Mouse (Mus musculus) embryonic facial prominence, embryonic 11.5 days (tissue): ENCODE results near the gene Pcx. TPM values are rescaled to one million over a fixed set of nuclear protein-coding genes. Genes with fewer than 3 reads are reported as not detected.

Experiments used
- ATAC-seq: fragments of 200-750 bp; cut with Nextera tagmentation; replicated peaks from 2 replicates; pipeline ENCODE4 v1.8.0; 2017; ENCODE audit warnings: low read depth; ENCODE audit not compliant: insufficient number of reproducible peaks, low FRiP score, low TSS enrichment
- DNase-seq: peaks from one replicate; pipeline ENCODE4 v3.0.0-alpha.2; 2015; ENCODE audit warnings: low spot score
- H3K27ac ChIP-seq: fragments of 300-500 bp; sonication (generic); replicated peaks from 2 replicates; pipeline ENCODE4 v1.5.1; 2014; ENCODE audit warnings: mild to moderate bottlenecking, low read depth, low read length, control low read depth
- H3K27me3 ChIP-seq: fragments of 300-500 bp; sonication (generic); 2 replicates; pipeline ENCODE4 v1.6.1; 2014; ENCODE audit warnings: mild to moderate bottlenecking, low read length, moderate library complexity, mixed read lengths; ENCODE audit not compliant: control insufficient read depth, insufficient read depth
- H3K36me3 ChIP-seq: fragments of 300-500 bp; sonication (generic); replicated peaks from 2 replicates; pipeline ENCODE4 v1.6.1; 2014; ENCODE audit warnings: low read depth, mild to moderate bottlenecking, low read length, moderate library complexity, mixed read lengths; ENCODE audit not compliant: control insufficient read depth, insufficient read depth
- H3K4me1 ChIP-seq: fragments of 300-500 bp; sonication (generic); 2 replicates; pipeline ENCODE4 v1.6.1; 2014; ENCODE audit warnings: low read length, mixed read lengths; ENCODE audit not compliant: control insufficient read depth, insufficient read depth
- H3K4me2 ChIP-seq: fragments of 300-500 bp; sonication (generic); 2 replicates; pipeline ENCODE4 v1.6.1; 2014; ENCODE audit warnings: low read depth, mild to moderate bottlenecking, control low read depth, low read length, moderate library complexity
- H3K4me3 ChIP-seq: fragments of 300-500 bp; sonication (generic); 2 replicates; pipeline ENCODE4 v1.5.1; 2014; ENCODE audit warnings: low read depth, low read length, control low read depth
- H3K9ac ChIP-seq: fragments of 300-500 bp; sonication (generic); replicated peaks from 2 replicates; pipeline ENCODE4 v1.6.1; 2014; ENCODE audit warnings: mild to moderate bottlenecking, control low read depth, low read length
- H3K9me3 ChIP-seq: fragments of 300-500 bp; sonication (generic); replicated peaks from 2 replicates; pipeline ENCODE4 v1.6.1; 2016; ENCODE audit warnings: mild to moderate bottlenecking, low read length, inconsistent platforms, mixed read lengths; ENCODE audit not compliant: control insufficient read depth
- WGBS: fragments of 180-500 bp; shearing (Covaris S2); extraction: QIAGEN DNeasy Blood & Tissue Kit; methylation state at CpG from one replicate; pipeline ENCODE4 v1.1.7; 2014; 5-methylcytosine and 5-hydroxymethylcytosine counted together
- polyA plus RNA-seq: library from polyadenylated mRNA; unstranded; fragments of >200 nt; fragmentation: Nextera tagmentation; extraction: Ambion mirVana; gene quantifications from 2 replicates; pipeline ENCODE4 v1.2.1, GENCODE M21; 2014

The Pcx gene
- polyA plus RNA-seq, 1 experiment from 2014 or later, result 15.4 TPM

- Histone ChIP-seq H3K36me3 (no peaks in the 10 kb centered on the region), H3K27ac (no peak overlapping the region), H3K9ac (0 out of 2 replicates have a peak overlapping the region, but pooled peaks have one; percentile 4), H3K4me2 (no peak overlapping the region), H3K4me1 (peaks cover 7% of the 10 kb centered on the region), H3K27me3 (no peaks in the 10 kb centered on the region), H3K9me3 (no peaks in the 10 kb centered on the region), H3K4me3 (no peak overlapping the region)
- WGBS, result 0% methylated on average over 1 of the region's 1 CpGs
- ATAC-seq (no peak), DNase-seq (peak; percentile 81)
Observed at GRCm38 (mm10) chr19:4628819-4629218, 118.5 kb downstream of the Pcx start.

- no peaks in the 10 kb centered on the region for H3K9me3 ChIP-seq
- WGBS, result 67% methylated on average over 4 of the region's 4 CpGs
- H3K9ac ChIP-seq, result no peak overlapping the region
- no peaks in the 10 kb centered on the region for H3K36me3 ChIP-seq
- ATAC-seq, result no peak
- no peaks in the 10 kb centered on the region for H3K4me1 ChIP-seq
- no peak for DNase-seq
- no peak overlapping the region for H3K27ac ChIP-seq
- no peak overlapping the region for H3K4me2 ChIP-seq
- H3K4me3 ChIP-seq, result no peak overlapping the region
- no peaks in the 10 kb centered on the region for H3K27me3 ChIP-seq
Observed at GRCm38 (mm10) chr19:4635986-4636385, 125.7 kb downstream of the Pcx start.

- ATAC-seq (no peak), DNase-seq (peak; percentile 51)
- no peaks in the 10 kb centered on the region for H3K36me3 ChIP-seq
- WGBS, result 44% methylated on average over 10 of the region's 10 CpGs
- no peaks in the 10 kb centered on the region for H3K9me3 ChIP-seq
- no peak overlapping the region for H3K27ac ChIP-seq
- no peaks in the 10 kb centered on the region for H3K4me1 ChIP-seq
- no peak overlapping the region for H3K9ac ChIP-seq
- no peak overlapping the region for H3K4me3 ChIP-seq
- H3K4me2 ChIP-seq, result no peak overlapping the region
- H3K27me3 ChIP-seq, result no peaks in the 10 kb centered on the region
Observed at GRCm38 (mm10) chr19:4644271-4644670, 134.0 kb downstream of the Pcx start.

- 79% methylated on average over 11 of the region's 11 CpGs for WGBS
- Histone ChIP-seq H3K27ac (no peak overlapping the region), H3K4me1 (no peaks in the 10 kb centered on the region), H3K27me3 (no peaks in the 10 kb centered on the region), H3K36me3 (no peaks in the 10 kb centered on the region), H3K9me3 (no peaks in the 10 kb centered on the region), H3K4me2 (no peak overlapping the region), H3K9ac (no peak overlapping the region), H3K4me3 (no peak overlapping the region)
- DNase-seq (no peak), ATAC-seq (no peak)
Observed at GRCm38 (mm10) chr19:4646917-4647492, 136.7 kb downstream of the Pcx start.

- Histone ChIP-seq H3K4me1 (no peaks in the 10 kb centered on the region), H3K9ac (no peak overlapping the region), H3K36me3 (no peaks in the 10 kb centered on the region), H3K27ac (no peak overlapping the region), H3K27me3 (no peaks in the 10 kb centered on the region), H3K4me3 (no peak overlapping the region), H3K9me3 (no peaks in the 10 kb centered on the region), H3K4me2 (no peak overlapping the region)
- no peak for DNase-seq
- ATAC-seq, result no peak
- 87% methylated on average over 5 of the region's 5 CpGs for WGBS
Observed at GRCm38 (mm10) chr19:4658156-4658555, 147.9 kb downstream of the Pcx start.

- no peak for DNase-seq
- Histone ChIP-seq H3K4me3 (no peak overlapping the region), H3K4me2 (no peak overlapping the region), H3K4me1 (no peaks in the 10 kb centered on the region), H3K27me3 (no peaks in the 10 kb centered on the region), H3K9me3 (no peaks in the 10 kb centered on the region), H3K9ac (no peak overlapping the region), H3K36me3 (no peaks in the 10 kb centered on the region), H3K27ac (no peak overlapping the region)
- ATAC-seq, result no peak
Observed at GRCm38 (mm10) chr19:4666815-4667214, 156.5 kb downstream of the Pcx start.

- Histone ChIP-seq H3K27ac (no peak overlapping the region), H3K9ac (no peak overlapping the region), H3K4me3 (no peak overlapping the region), H3K4me1 (no peaks in the 10 kb centered on the region), H3K36me3 (no peaks in the 10 kb centered on the region), H3K27me3 (no peaks in the 10 kb centered on the region), H3K4me2 (no peak overlapping the region), H3K9me3 (no peaks in the 10 kb centered on the region)
- no peak for DNase-seq
- WGBS, result 89% methylated on average over 4 of the region's 4 CpGs
- no peak for ATAC-seq
Observed at GRCm38 (mm10) chr19:4670776-4671175, 160.5 kb downstream of the Pcx start.
